Mouse (Mus musculus): ENCODE results near the gene Pde4d. TPM values are rescaled to one million over a fixed set of nuclear protein-coding genes. Genes with fewer than 3 reads are reported as not detected.

The Pde4d gene
- polyA plus RNA-seq, 1 experiment from 2014 or later = 13.0 TPM

DNA sequence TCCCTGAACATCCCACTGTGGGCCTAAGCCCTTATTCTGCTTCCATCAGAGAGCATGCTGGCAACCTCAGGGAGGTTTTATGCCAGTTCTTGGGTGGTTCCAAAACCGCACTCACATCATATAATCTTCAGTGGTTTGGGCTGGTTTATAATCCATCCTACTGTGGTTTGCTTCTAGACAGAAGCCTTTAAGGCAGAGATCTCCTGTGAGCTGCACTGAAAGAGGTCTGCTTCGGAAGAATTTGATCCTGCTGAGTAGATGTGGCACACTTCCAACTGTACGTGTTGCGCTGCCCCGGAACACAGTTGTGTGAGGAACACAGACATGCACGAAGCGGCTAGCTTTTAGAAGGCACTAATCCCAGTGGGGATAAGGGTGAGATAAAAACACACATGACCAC is 236.1 kb downstream of the Pde4d start:
- no peaks in the 10 kb centered on the region for H3K9me3 ChIP-seq (ENCODE audit: control insufficient read depth, low read length)
- H3K27ac ChIP-seq (replicated peaks) = no peak overlapping the region
- 67% methylated on average over 7 of the region's 7 CpGs for WGBS
- no peak overlapping the region for H3K4me3 ChIP-seq (ENCODE audit: low read depth, low read length)
- no peak overlapping the region for H3K9ac ChIP-seq (ENCODE audit: low read length)
- H3K4me2 ChIP-seq (replicated peaks; ENCODE audit: low read depth) = no peak overlapping the region
- ATAC-seq (ENCODE audit: low FRiP score, low TSS enrichment) (no peak), DNase-seq (ENCODE audit: low spot score) (no peak)
- H3K4me1 ChIP-seq (replicated peaks; ENCODE audit: control insufficient read depth, insufficient read depth) = no peaks in the 10 kb centered on the region
- TF ChIP-seq EP300 (optimal IDR thresholded peaks at IDR 0.05) = no peak
- TF ChIP-seq CTCF (IDR thresholded peaks at IDR 0.05; ENCODE audit: low read depth) = no peak
- no peaks in the 10 kb centered on the region for H3K36me3 ChIP-seq (ENCODE audit: control insufficient read depth, insufficient read depth, low read length)
- H3K27me3 ChIP-seq (ENCODE audit: control insufficient read depth, insufficient read depth, low read length) = no peaks in the 10 kb centered on the region

DNA sequence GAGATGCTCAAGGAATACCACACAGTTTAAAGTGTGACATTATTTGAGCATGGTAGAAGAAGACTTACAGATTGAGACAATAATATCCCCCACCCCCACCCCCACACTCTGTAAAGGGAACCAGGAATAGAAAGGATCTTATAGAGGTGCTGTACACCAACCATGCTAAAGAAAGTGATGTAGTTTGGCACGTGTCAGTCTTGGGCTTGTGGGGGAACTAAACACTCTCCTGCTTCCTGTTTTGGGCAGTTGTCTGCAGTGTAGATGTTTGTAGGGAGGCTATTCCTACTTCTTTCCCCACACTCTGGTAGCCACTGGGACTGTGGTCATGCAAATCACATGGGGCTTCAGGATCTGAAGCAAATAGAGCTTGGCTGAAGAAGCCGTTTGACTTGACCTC is 236.5 kb downstream of the Pde4d start:
- no peak for TF ChIP-seq CTCF (IDR thresholded peaks at IDR 0.05; ENCODE audit: low read depth)
- no peak for TF ChIP-seq EP300 (optimal IDR thresholded peaks at IDR 0.05)
- Histone ChIP-seq H3K27ac (replicated peaks) (no peak overlapping the region), H3K27me3 (ENCODE audit: control insufficient read depth, insufficient read depth, low read length) (no peaks in the 10 kb centered on the region), H3K4me1 (replicated peaks; ENCODE audit: control insufficient read depth, insufficient read depth) (no peaks in the 10 kb centered on the region), H3K36me3 (ENCODE audit: control insufficient read depth, insufficient read depth, low read length) (no peaks in the 10 kb centered on the region), H3K4me2 (replicated peaks; ENCODE audit: low read depth) (no peak overlapping the region), H3K9ac (ENCODE audit: low read length) (no peak overlapping the region), H3K4me3 (ENCODE audit: low read depth, low read length) (no peak overlapping the region), H3K9me3 (ENCODE audit: control insufficient read depth, low read length) (no peaks in the 10 kb centered on the region)
- ATAC-seq (ENCODE audit: low FRiP score, low TSS enrichment) (no peak), DNase-seq (ENCODE audit: low spot score) (no peak)
- 77% methylated on average over 2 of the region's 2 CpGs for WGBS

DNA sequence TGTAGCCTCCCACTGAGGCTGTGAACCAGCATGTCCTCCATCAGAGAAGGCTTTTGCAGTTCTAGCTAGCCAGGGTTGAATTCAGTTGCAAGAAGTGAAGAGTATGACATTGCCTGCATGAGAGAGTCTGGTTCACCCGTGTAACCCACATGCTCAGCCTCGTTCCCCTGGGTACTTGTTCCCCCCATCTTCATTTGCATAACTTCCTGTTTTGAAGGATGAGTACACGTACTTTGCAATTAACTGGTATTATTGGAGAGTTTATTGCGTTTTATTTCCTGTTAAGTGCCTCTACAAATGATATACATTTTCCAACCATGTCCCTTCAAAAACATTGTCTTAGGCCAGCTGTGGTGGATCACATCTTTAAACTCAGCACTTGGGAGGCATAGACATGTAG is 237.1 kb downstream of the Pde4d start:
- Histone ChIP-seq H3K9ac (ENCODE audit: low read length) (no peak overlapping the region), H3K9me3 (ENCODE audit: control insufficient read depth, low read length) (no peaks in the 10 kb centered on the region), H3K27me3 (ENCODE audit: control insufficient read depth, insufficient read depth, low read length) (no peaks in the 10 kb centered on the region), H3K27ac (replicated peaks) (no peak overlapping the region), H3K4me2 (replicated peaks; ENCODE audit: low read depth) (no peak overlapping the region), H3K4me3 (ENCODE audit: low read depth, low read length) (no peak overlapping the region), H3K36me3 (ENCODE audit: control insufficient read depth, insufficient read depth, low read length) (no peaks in the 10 kb centered on the region), H3K4me1 (replicated peaks; ENCODE audit: control insufficient read depth, insufficient read depth) (no peaks in the 10 kb centered on the region)
- TF ChIP-seq EP300 (optimal IDR thresholded peaks at IDR 0.05) (no peak), CTCF (IDR thresholded peaks at IDR 0.05; ENCODE audit: low read depth) (no peak)
- DNase-seq (ENCODE audit: low spot score) (no peak), ATAC-seq (ENCODE audit: low FRiP score, low TSS enrichment) (no peak)
- 80% methylated on average over 4 of the region's 4 CpGs for WGBS

DNA sequence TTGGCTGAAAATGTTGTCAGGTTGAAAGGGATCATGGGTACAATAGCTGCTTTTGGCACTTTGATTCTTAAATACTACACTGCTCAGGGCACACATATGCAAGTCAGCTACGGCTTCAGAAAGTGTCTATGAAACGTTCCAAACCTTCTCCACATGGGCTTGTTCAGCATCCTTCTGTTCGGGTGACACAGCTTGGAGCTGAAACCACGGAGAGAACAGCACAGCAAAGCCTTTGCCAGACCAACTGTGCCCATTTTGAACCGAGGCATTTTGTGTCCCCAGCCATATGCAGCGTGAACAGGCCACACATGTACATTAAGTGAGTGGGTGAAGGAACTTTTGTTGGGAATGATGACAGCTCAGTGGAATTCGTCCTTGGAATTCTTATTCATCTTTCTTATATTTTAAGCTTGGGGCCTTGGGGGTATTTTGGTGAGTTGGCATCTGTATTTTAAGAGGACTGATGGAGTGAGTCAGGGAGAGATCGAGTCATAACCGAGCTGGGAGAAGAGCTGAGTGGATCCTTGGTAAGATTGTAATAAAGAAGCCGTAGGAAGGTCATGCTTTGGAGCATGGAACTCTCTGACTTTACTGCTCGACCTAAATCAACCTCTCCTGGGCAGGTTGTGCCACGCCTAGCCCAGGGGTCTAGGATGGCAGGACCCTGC is 243.3 kb downstream of the Pde4d start:
- ATAC-seq (ENCODE audit: low FRiP score, low TSS enrichment) (no peak), DNase-seq (ENCODE audit: low spot score) (no peak)
- no peaks in the 10 kb centered on the region for H3K36me3 ChIP-seq (ENCODE audit: control insufficient read depth, insufficient read depth, low read length)
- no peak overlapping the region for H3K4me3 ChIP-seq (ENCODE audit: low read depth, low read length)
- no peak overlapping the region for H3K27ac ChIP-seq (replicated peaks)
- TF ChIP-seq CTCF (IDR thresholded peaks at IDR 0.05; ENCODE audit: low read depth) (no peak), EP300 (optimal IDR thresholded peaks at IDR 0.05) (no peak)
- no peaks in the 10 kb centered on the region for H3K27me3 ChIP-seq (ENCODE audit: control insufficient read depth, insufficient read depth, low read length)
- H3K4me1 ChIP-seq (replicated peaks; ENCODE audit: control insufficient read depth, insufficient read depth) = no peaks in the 10 kb centered on the region
- H3K9me3 ChIP-seq (ENCODE audit: control insufficient read depth, low read length) = no peaks in the 10 kb centered on the region
- 84% methylated on average over 12 of the region's 12 CpGs for WGBS
- no peak overlapping the region for H3K4me2 ChIP-seq (replicated peaks; ENCODE audit: low read depth)
- no peak overlapping the region for H3K9ac ChIP-seq (ENCODE audit: low read length)

DNA sequence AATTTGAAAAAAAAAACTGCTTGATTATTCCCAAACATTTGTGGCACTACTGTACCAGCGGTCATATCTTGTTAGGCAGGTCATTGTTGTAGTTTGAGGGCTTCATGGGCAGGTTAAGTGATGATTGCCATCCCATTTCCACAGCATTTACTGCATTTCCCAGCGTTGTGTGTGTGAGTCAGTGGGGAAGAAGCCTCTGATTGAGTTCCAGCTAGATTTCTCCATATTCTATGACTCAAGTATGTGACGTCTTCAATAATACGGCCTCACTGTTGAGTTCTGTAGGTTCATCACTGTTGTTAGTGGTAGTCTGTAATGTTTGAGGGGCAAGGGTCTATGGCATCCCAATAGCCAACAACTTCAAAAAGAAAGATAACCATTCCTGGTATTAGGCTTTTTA is 255.7 kb downstream of the Pde4d start:
- Histone ChIP-seq H3K27me3 (ENCODE audit: control insufficient read depth, insufficient read depth, low read length) (no peaks in the 10 kb centered on the region), H3K4me2 (replicated peaks; ENCODE audit: low read depth) (no peak overlapping the region), H3K9ac (ENCODE audit: low read length) (no peak overlapping the region), H3K27ac (replicated peaks) (no peak overlapping the region), H3K4me1 (replicated peaks; ENCODE audit: control insufficient read depth, insufficient read depth) (no peaks in the 10 kb centered on the region), H3K9me3 (ENCODE audit: control insufficient read depth, low read length) (no peaks in the 10 kb centered on the region), H3K36me3 (ENCODE audit: control insufficient read depth, insufficient read depth, low read length) (no peaks in the 10 kb centered on the region), H3K4me3 (ENCODE audit: low read depth, low read length) (no peak overlapping the region)
- DNase-seq (ENCODE audit: low spot score) = no peak
- 87% methylated on average over 4 of the region's 4 CpGs for WGBS
- no peak for ATAC-seq (ENCODE audit: low FRiP score, low TSS enrichment)
- no peak for TF ChIP-seq CTCF (IDR thresholded peaks at IDR 0.05; ENCODE audit: low read depth)
- no peak for TF ChIP-seq EP300 (optimal IDR thresholded peaks at IDR 0.05)

DNA sequence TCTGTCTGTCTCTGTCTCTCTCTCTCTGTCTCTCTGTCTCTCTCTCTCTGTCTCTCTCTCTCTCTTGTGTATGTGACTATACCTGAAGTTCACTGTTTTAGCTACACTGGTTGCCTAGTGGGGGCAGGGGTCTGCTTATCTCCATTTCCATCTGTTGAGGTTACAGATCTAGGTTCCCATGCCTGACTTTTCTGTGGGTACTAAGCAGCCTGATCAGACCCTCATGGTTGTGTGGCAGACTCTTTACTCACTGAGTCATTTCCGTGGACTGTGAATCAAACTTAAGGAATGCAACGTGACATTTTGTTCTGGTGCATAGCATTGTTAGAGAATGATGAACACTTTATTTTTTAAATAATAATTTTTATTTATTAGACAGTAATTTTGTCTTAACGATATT is 264.3 kb downstream of the Pde4d start:
- no peak overlapping the region for H3K4me2 ChIP-seq (replicated peaks; ENCODE audit: low read depth)
- 73% methylated on average over 3 of the region's 3 CpGs for WGBS
- H3K9ac ChIP-seq (ENCODE audit: low read length) = no peak overlapping the region
- no peaks in the 10 kb centered on the region for H3K36me3 ChIP-seq (ENCODE audit: control insufficient read depth, insufficient read depth, low read length)
- TF ChIP-seq EP300 (optimal IDR thresholded peaks at IDR 0.05) (no peak), CTCF (IDR thresholded peaks at IDR 0.05; ENCODE audit: low read depth) (no peak)
- H3K27ac ChIP-seq (replicated peaks) = no peak overlapping the region
- DNase-seq (ENCODE audit: low spot score) = no peak
- H3K9me3 ChIP-seq (ENCODE audit: control insufficient read depth, low read length) = no peaks in the 10 kb centered on the region
- no peak for ATAC-seq (ENCODE audit: low FRiP score, low TSS enrichment)
- H3K4me3 ChIP-seq (ENCODE audit: low read depth, low read length) = no peak overlapping the region
- H3K4me1 ChIP-seq (replicated peaks; ENCODE audit: control insufficient read depth, insufficient read depth) = no peaks in the 10 kb centered on the region
- H3K27me3 ChIP-seq (ENCODE audit: control insufficient read depth, insufficient read depth, low read length) = no peaks in the 10 kb centered on the region

All from stomach, postnatal 0 days (tissue).